8 mouse cellular contexts compared by ENCODE assay signal in the genomic region with DNA sequence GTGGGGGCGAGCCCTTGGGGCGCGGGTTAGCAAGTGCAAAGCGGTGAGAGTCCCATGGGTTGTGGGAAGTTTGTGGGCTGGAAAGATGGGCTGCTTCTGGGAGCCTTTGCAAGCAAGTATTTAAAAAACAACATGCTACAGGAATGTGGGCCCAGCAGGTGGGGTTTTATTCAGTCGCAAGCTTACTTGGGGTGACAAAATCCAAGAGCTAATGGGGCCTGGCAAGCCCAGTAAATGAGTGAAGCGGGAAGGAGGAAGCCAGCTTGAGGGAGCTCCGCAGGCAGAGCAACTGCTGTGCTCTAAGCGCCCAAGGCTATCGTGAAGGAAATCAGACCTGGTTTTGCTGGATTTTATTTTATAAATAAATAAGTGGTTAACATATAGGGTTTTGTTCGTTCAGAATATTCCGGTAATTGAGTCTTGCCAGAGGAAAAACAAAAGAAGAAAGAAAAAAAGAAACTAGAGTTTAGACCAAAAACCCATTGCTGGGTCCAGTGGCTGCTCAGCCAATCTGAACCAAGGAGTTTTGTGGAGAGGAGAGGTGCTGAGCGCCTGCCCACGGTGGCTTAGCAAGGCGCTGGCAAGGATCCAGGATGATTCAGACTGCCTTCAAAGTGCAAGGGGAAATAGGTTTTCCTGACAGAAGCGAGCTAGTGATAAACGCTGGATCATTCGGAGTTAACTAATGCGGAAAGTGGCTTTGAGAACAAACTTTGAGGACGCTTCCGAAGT. TPM values are rescaled to one million over a fixed set of nuclear protein-coding genes. Genes with fewer than 3 reads are reported as not detected.
DNase-seq lines count a peak whose midpoint lies in the region; ATAC-seq and TF ChIP-seq lines count a peak whose summit lies in the region.

A gene (minus strand): TSS at position 99 of the 732 bp plus-strand sequence.

- peak within 1 kb of the TSS; percentile 100 for H3K4me2 ChIP-seq in hindbrain, embryonic 12.5 days (replicated peaks)

- no peak for TF ChIP-seq CTCF in bone marrow, adult 2 months (IDR thresholded peaks at IDR 0.05; ENCODE audit: control insufficient read depth, insufficient read depth, low read length)

- ATAC-seq in hindbrain, embryonic 12.5 days (ENCODE audit: low FRiP score): peak; percentile 57

- peak within 1 kb of the TSS; percentile 74 for H3K9ac ChIP-seq in ES-E14 (ENCODE audit: insufficient read depth, low read depth, low read length, poor library complexity, severe bottlenecking)
- peak within 1 kb of the TSS; percentile 74 for H3K9ac ChIP-seq in hindbrain, embryonic 12.5 days

- under 1% methylated on average over 20 of the region's 20 CpGs for WGBS in bone marrow, adult 2 months
- WGBS in hindbrain, embryonic 12.5 days: 3% methylated on average over 20 of the region's 20 CpGs

- no peaks in the 10 kb centered on the region for H3K9me3 ChIP-seq in ES-E14 (ENCODE audit: control insufficient read depth, insufficient read depth, low read depth, low read length)
- H3K9me3 ChIP-seq in hindbrain, embryonic 12.5 days (replicated peaks): no peaks in the 10 kb centered on the region

- no peak within 1 kb of the TSS for H3K27ac ChIP-seq in ES-E14 (ENCODE audit: insufficient read depth, low read depth, low read length, poor library complexity, severe bottlenecking)
- H3K27ac ChIP-seq in bone marrow, adult 2 months (ENCODE audit: control insufficient read depth, insufficient read depth, low read depth, low read length, poor library complexity): no peak within 1 kb of the TSS; the same call in none of the 2 replicates
- H3K27ac ChIP-seq in hindbrain, embryonic 12.5 days: peak within 1 kb of the TSS; percentile 71

- no peak for TF ChIP-seq POLR2A in bone marrow, adult 2 months (IDR thresholded peaks at IDR 0.05; ENCODE audit: borderline replicate concordance, control insufficient read depth, low read depth, low read length)

- peak within 1 kb of the TSS; percentile 75 to 77 for H3K4me3 ChIP-seq in ES-E14 (ENCODE audit: insufficient read depth in 1 of 2, low read depth in 1 of 2, low read length in 2 of 2, poor library complexity in 1 of 2, severe bottlenecking in 1 of 2)
- H3K4me3 ChIP-seq in bone marrow, adult 2 months (replicated peaks; ENCODE audit: control insufficient read depth, low read depth, low read length): peak within 1 kb of the TSS; percentile 58
- peak within 1 kb of the TSS; percentile 72 for H3K4me3 ChIP-seq in hindbrain, embryonic 12.5 days

- in situ Hi-C loops in ES-E14 (cut with MboI; ENCODE audit: low sequenced_read_pairs in 2 of 2, unreplicated experiment in 2 of 2): no loop called here

- H3K36me3 ChIP-seq in ES-E14 (ENCODE audit: control insufficient read depth, insufficient read depth, low read length, poor library complexity, severe bottlenecking): no peaks in the 10 kb centered on the region
- no peaks in the 10 kb centered on the region for H3K36me3 ChIP-seq in hindbrain, embryonic 12.5 days

- H3K4me1 ChIP-seq in ES-E14 (ENCODE audit: control insufficient read depth in 2 of 2, insufficient read depth in 2 of 2, low read length in 2 of 2, poor library complexity in 1 of 2): no peaks in the 10 kb centered on the region
- H3K4me1 ChIP-seq in bone marrow, adult 2 months (ENCODE audit: control insufficient read depth, insufficient read depth, low read length): no peaks in the 10 kb centered on the region
- peaks cover 10% of the 10 kb centered on the region; the same call in 1 of the 2 replicates for H3K4me1 ChIP-seq in hindbrain, embryonic 12.5 days

- peaks cover 3% of the 10 kb centered on the region; the same call in 1 of the 2 replicates for H3K27me3 ChIP-seq in hindbrain, embryonic 12.5 days

- DNase-seq in ES-E14 (ENCODE audit: low read depth, low spot score): peak; percentile 21
- peak; percentile 50 for DNase-seq in forelimb bud, embryonic 11.5 days (ENCODE audit: low read depth, low spot score)
- peak; percentile 26 to 35 for DNase-seq in layer of hippocampus, postnatal 36 days
- peak; percentile 90 for DNase-seq in lung, postnatal 36 days
- DNase-seq in right cerebral cortex, postnatal 36 days (ENCODE audit: low spot score in 2 of 2): peak; percentile 30 to 55
- no peak for DNase-seq in spleen, postnatal 4 days (ENCODE audit: low spot score in 2 of 2)

TF ChIP-seq in ES-E14, 5 proteins besides CTCF, POLR2A, EP300 and RAD21:
- TF ChIP-seq CHD2 (IDR thresholded peaks at IDR 0.05; ENCODE audit: low read depth, low read length) (no peak), MAFK (IDR thresholded peaks at IDR 0.05; ENCODE audit: insufficient read depth, low read depth, low read length) (no peak), HCFC1 (IDR thresholded peaks at IDR 0.05; ENCODE audit: borderline replicate concordance, insufficient read depth, low read length) (no peak), ZNF384 (IDR thresholded peaks at IDR 0.05; ENCODE audit: low read depth, low read length) (no peak), ZC3H11A (IDR thresholded peaks at IDR 0.05; ENCODE audit: borderline replicate concordance, low read depth, low read length) (no peak)

RNA-seq across cellular contexts. Expression of the gene that starts here (rescaled TPM):
- 0.76 and 2.1 TPM in 2 replicates for total RNA-seq in ES-E14 (2012; rRNA removed)
- polyA plus RNA-seq in bone marrow, adult 2 months (2011; ENCODE audit: insufficient read depth, insufficient read length, low replicate concordance, missing spikeins): 1.3 and 1.9 TPM in 2 replicates
- polyA plus RNA-seq in hindbrain, embryonic 12.5 days (2016; fragmentation: Nextera tagmentation; extraction: Ambion mirVana): 11.5 and 14.0 TPM in 2 replicates
- 10 to 100 TPM; 72.4 to 77.5 TPM for total RNA-seq in layer of hippocampus, postnatal 36 days (2021)

Comparison
In these comparisons a context has a peak if more than half of its experiments do, and no peak if none do; other contexts are left out.
1. RNA of the gene that starts here (total RNA-seq): 72.4 to 77.5 TPM in layer of hippocampus, postnatal 36 days; 0.76 to 2.1 TPM in ES-E14; every median in the first group is over 10 times any median in the second.
2. DNase-seq: peak in ES-E14 (single experiment), forelimb bud, embryonic 11.5 days (single experiment), layer of hippocampus, postnatal 36 days (2 of 2), lung, postnatal 36 days (single experiment) and right cerebral cortex, postnatal 36 days (2 of 2); none in spleen, postnatal 4 days (0 of 2).
3. Peak in every context shown above with its lines, with median percentiles within 50 percentile points of each other: H3K4me3 ChIP-seq.